Mouse (Mus musculus): Measurements from ENCODE around the gene Zbed4. TPM values are rescaled to one million over a fixed set of nuclear protein-coding genes. Genes with fewer than 3 reads are reported as not detected.
"Not testable (repeated sequence)": the region's sequence is repeated elsewhere in the genome, so short reads cannot be mapped to it uniquely, and the experiment has no call there.

Zbed4 gene
- polyA plus RNA-seq, 1 experiment from 2014 or later, result 35.3 TPM

GRCm38 (mm10) chr15:88724311-88724710, 27.1 kb upstream of the Zbed4 start:
- H3K36me3 ChIP-seq, result peaks cover 92% of the 10 kb centered on the region
- 89% methylated on average over 7 of the region's 7 CpGs for WGBS

DNA sequence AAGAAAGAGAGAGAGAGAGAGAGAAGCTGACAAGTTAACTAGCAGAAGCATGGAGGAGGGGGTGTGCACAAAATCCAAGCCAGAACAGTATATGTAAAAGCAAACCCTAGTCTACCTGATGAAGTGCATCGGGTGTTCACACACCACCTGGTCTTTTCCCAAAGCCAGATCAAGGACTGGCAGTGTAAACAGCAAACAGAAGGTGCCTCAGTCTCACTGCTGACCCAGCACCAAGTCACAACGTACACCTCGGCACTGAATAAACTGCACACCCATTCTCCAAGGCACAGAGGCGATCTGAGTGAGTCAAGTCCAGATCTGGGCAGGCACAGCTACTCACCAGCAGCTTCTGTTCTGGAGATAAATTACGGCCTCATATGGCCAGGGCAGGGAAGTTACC, 26.4 kb upstream of the Zbed4 start:
- no peaks in the 10 kb centered on the region for H3K4me1 ChIP-seq
- no peaks in the 10 kb centered on the region for H3K27me3 ChIP-seq (ENCODE audit: low read depth, poor library complexity, severe bottlenecking)
- peaks cover 92% of the 10 kb centered on the region for H3K36me3 ChIP-seq
- no peaks in the 10 kb centered on the region for H3K9me3 ChIP-seq (replicated peaks)
- no peak overlapping the region for H3K27ac ChIP-seq
- WGBS, result 93% methylated on average over 5 of the region's 5 CpGs
- no peak overlapping the region for H3K4me3 ChIP-seq
- no peak for DNase-seq (ENCODE audit: low spot score)

More at GRCm38 (mm10) chr15:88724311-88724710, 27.1 kb upstream of the Zbed4 start:
- Histone ChIP-seq H3K4me3 (no peak overlapping the region), H3K27me3 (ENCODE audit: low read depth, poor library complexity, severe bottlenecking) (no peaks in the 10 kb centered on the region), H3K4me1 (no peaks in the 10 kb centered on the region), H3K9me3 (replicated peaks) (no peaks in the 10 kb centered on the region), H3K27ac (no peak overlapping the region)
- no peak for DNase-seq (ENCODE audit: low spot score)

DNA sequence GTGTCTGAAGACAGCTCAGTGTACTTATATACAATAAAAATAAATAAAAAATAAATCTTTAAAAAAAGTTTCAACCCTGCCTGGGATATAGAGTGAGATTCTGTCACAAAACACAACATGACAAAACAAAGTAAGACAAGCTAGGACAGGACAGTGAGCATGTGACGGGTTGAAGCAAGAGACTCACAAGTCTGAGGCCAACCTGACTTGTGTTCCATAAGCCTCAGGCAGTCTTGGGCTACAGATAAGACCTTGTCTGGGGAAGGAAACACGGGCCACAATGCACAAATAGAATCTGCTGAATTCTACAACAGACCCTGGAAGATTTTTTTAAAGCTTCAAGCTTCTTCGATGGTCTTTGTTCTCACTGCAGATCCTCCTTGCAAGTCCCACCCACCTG, 24.3 kb upstream of the Zbed4 start:
- no peak for DNase-seq (ENCODE audit: low spot score)
- Histone ChIP-seq H3K4me3 (no peak overlapping the region), H3K27ac (no peak overlapping the region), H3K4me1 (peaks cover 15% of the 10 kb centered on the region), H3K27me3 (ENCODE audit: low read depth, poor library complexity, severe bottlenecking) (no peaks in the 10 kb centered on the region), H3K9me3 (replicated peaks) (no peaks in the 10 kb centered on the region), H3K36me3 (peaks cover 92% of the 10 kb centered on the region)
- 93% methylated on average over 3 of the region's 3 CpGs for WGBS

DNA sequence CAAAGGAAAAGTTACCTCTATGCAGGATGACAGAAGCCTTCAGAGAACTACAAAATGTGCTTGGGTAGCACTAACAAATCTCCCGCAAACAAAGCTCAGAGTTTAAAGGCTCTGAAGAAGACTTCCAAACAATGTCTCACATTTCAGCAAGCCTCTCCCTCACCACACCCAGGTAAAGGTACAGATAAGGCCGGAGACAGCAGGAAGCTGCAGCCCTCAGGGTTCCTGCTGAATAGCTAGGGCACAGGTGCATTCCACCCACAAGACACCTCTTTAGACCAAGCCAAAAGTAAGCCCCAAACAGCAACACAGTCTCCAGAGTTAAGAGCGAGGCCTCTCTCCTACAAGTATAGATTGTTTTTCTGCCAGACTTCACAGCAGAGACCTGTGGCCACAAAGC, 20.7 kb upstream of the Zbed4 start:
- H3K27ac ChIP-seq, result no peak overlapping the region
- no peak overlapping the region for H3K4me3 ChIP-seq
- H3K36me3 ChIP-seq, result peaks cover 59% of the 10 kb centered on the region
- 81% methylated on average over 3 of the region's 3 CpGs for WGBS
- no peaks in the 10 kb centered on the region for H3K9me3 ChIP-seq (replicated peaks)
- DNase-seq (ENCODE audit: low spot score), result no peak
- peaks cover 29% of the 10 kb centered on the region for H3K4me1 ChIP-seq
- H3K27me3 ChIP-seq (ENCODE audit: low read depth, poor library complexity, severe bottlenecking), result no peaks in the 10 kb centered on the region

GRCm38 (mm10) chr15:88732405-88733020, 18.9 kb upstream of the Zbed4 start:
- H3K27ac ChIP-seq, result peak overlapping the region; percentile 98; the same call in 1 of the 2 replicates
- no peak for DNase-seq (ENCODE audit: low spot score)
- no peaks in the 10 kb centered on the region for H3K9me3 ChIP-seq (replicated peaks)
- peaks cover 44% of the 10 kb centered on the region for H3K36me3 ChIP-seq
- H3K27me3 ChIP-seq (ENCODE audit: low read depth, poor library complexity, severe bottlenecking), result no peaks in the 10 kb centered on the region
- H3K4me1 ChIP-seq, result peaks cover 29% of the 10 kb centered on the region
- peak overlapping the region; percentile 99 for H3K4me3 ChIP-seq
- 35% methylated on average over 15 of the region's 15 CpGs for WGBS

DNA sequence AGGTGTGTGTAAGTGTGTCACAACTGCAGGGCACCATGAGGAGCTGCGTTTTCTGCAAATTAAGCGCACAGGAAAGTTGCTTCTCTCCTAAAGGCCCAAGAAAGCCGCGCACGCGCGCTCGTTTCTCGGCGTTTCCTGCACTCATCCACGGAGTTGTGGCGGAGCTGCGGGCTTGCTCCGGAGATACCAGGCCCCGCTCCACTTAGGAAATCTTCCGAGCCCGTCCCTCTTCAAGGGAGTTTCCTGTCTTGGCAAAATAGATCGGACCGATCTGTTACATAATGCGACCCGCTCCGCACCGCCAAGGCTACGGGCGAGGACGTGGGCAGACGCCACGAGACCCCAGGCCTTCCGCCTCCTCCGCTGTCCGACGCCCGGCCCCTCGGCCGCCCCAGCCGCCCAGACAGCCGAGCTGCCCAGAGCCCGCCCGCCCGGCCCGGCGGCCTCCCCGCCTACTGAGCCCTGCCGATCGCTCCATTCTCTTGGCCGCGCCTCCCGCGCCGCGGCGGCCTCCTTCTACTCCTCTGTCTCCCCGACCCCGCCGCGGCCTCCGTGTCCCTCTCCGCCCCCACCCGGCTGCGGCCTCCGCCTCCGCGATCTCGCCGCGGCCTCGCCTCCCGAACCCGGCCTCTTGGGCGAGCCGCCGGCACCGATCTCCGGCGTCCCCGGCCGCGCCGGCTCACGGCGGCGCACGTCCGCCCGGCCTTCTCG, 18.3 kb upstream of the Zbed4 start:
- H3K27me3 ChIP-seq (ENCODE audit: low read depth, poor library complexity, severe bottlenecking), result no peaks in the 10 kb centered on the region
- peak; percentile 68 for DNase-seq (ENCODE audit: low spot score)
- no peaks in the 10 kb centered on the region for H3K9me3 ChIP-seq (replicated peaks)
- H3K27ac ChIP-seq, result peak overlapping the region; percentile 98
- H3K4me3 ChIP-seq, result peak overlapping the region; percentile 99
- H3K4me1 ChIP-seq, result peaks cover 29% of the 10 kb centered on the region
- peaks cover 39% of the 10 kb centered on the region for H3K36me3 ChIP-seq
- under 1% methylated on average over 86 of the region's 86 CpGs for WGBS

DNA sequence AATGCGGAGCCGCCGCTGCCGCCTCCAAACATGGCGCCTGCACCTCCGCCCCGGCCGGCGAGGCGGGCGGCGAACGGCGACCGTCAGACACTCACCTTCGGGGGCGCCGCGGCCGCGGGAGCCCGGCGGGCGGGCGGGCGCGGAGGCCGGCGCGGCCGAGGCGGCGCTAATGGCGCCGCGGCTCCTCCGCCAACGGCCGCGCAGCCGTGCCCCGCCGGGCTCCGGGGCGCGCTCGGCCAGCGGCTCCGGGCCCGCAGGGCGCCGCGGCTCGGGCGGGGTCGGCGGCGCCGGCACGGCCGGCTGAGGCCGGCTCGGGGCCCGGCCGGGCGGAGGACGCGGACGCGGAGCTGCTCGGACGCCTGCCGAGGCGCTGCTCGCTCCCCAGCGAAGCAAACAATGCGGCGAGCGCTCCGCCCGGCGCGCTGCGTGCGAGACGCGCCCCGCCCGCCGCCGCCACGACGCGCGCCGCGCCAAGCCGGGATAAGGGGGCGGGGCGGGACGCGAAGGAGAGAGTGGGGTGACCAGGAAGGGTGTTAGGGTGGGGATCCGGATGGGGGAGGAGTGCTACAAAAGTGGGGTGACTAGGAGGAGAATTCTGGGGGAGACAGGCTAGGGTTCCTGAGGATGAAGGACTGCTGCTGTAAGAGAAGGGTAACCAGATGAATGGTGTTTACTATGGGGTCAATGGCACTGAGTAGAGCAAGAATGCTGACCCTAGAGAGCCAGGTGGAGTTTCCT, 17.5 kb upstream of the Zbed4 start, which contains the start of gene Brd1:
Brd1 (minus strand) TSS at position 400 of the 738 bp plus-strand sequence.
- Histone ChIP-seq H3K4me3 (peak within 1 kb of the TSS; percentile 99), H3K9me3 (replicated peaks) (no peaks in the 10 kb centered on the region), H3K4me1 (peaks cover 29% of the 10 kb centered on the region), H3K36me3 (peaks cover 31% of the 10 kb centered on the region), H3K27me3 (ENCODE audit: low read depth, poor library complexity, severe bottlenecking) (no peaks in the 10 kb centered on the region), H3K27ac (peak within 1 kb of the TSS; percentile 98)
- peak; percentile 83 for DNase-seq (ENCODE audit: low spot score)
- WGBS, result 11% methylated on average over 103 of the region's 103 CpGs

DNA sequence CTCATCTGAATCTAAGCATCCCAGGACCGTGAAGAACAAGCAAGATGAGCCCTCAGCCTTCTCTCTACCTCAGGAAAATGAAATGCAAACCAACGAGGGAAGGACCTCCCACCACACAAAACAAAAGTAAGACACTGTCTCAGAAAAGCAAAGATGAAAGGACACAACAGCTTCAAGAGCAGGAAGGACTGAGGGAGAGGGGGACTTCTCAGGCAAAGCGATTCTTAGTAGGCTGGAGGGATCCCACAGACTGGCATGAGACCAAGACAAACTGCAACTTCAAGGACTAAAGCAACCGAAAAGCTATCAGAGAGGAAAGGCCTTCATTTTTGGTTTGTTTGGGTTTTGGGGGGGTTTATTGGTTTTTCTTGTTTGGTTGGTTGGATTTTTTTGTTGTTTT, 15.3 kb upstream of the Zbed4 start:
- Histone ChIP-seq H3K9me3 (replicated peaks) (no peaks in the 10 kb centered on the region), H3K36me3 (peaks cover 10% of the 10 kb centered on the region), H3K4me3 (no peak overlapping the region), H3K27me3 (ENCODE audit: low read depth, poor library complexity, severe bottlenecking) (no peaks in the 10 kb centered on the region), H3K27ac (no peak overlapping the region), H3K4me1 (peaks cover 24% of the 10 kb centered on the region)
- DNase-seq (ENCODE audit: low spot score), result no peak
- WGBS, result 84% methylated on average over 4 of the region's 4 CpGs

GRCm38 (mm10) chr15:88738466-88738865, 13.0 kb upstream of the Zbed4 start:
- Histone ChIP-seq H3K27me3 (ENCODE audit: low read depth, poor library complexity, severe bottlenecking) (no peaks in the 10 kb centered on the region), H3K27ac (no peak overlapping the region), H3K36me3 (no peaks in the 10 kb centered on the region), H3K9me3 (replicated peaks) (no peaks in the 10 kb centered on the region), H3K4me1 (peaks cover 7% of the 10 kb centered on the region), H3K4me3 (no peak overlapping the region)
- WGBS, result 82% methylated on average over 2 of the region's 2 CpGs
- no peak for DNase-seq (ENCODE audit: low spot score)

DNA sequence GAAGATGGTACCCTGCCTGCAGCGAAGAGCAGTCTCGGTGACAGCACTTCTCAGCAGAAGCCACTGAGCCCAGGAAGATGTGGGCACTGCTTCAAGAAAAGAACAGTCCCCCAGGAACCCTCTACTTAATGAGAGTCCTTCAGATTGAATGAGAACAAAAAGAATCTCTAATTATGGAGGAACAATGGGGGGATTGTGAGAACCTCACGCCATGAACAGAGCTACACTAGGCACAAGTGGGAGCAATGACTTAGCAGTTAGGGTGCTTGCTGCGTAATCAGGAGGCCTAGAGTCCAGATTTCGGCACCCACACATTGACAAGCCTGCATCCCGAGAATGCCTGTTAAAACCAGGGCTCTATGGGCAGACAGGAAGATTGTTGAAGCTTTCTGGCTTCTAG, 10.1 kb upstream of the Zbed4 start:
- Histone ChIP-seq H3K4me3 (no peak overlapping the region), H3K36me3 (no peaks in the 10 kb centered on the region), H3K4me1 (no peaks in the 10 kb centered on the region), H3K27ac (no peak overlapping the region), H3K27me3 (ENCODE audit: low read depth, poor library complexity, severe bottlenecking) (no peaks in the 10 kb centered on the region), H3K9me3 (replicated peaks) (no peaks in the 10 kb centered on the region)
- DNase-seq (ENCODE audit: low spot score), result no peak
- 85% methylated on average over 6 of the region's 6 CpGs for WGBS

GRCm38 (mm10) chr15:88743371-88743770, 8.1 kb upstream of the Zbed4 start:
- H3K4me1 ChIP-seq; H3K36me3 ChIP-seq; H3K27me3 ChIP-seq (ENCODE audit: low read depth, poor library complexity, severe bottlenecking); H3K4me3 ChIP-seq; DNase-seq (ENCODE audit: low spot score); H3K9me3 ChIP-seq (replicated peaks); H3K27ac ChIP-seq: not testable (repeated sequence)
- 90% methylated on average over 5 of the region's 5 CpGs for WGBS

DNA sequence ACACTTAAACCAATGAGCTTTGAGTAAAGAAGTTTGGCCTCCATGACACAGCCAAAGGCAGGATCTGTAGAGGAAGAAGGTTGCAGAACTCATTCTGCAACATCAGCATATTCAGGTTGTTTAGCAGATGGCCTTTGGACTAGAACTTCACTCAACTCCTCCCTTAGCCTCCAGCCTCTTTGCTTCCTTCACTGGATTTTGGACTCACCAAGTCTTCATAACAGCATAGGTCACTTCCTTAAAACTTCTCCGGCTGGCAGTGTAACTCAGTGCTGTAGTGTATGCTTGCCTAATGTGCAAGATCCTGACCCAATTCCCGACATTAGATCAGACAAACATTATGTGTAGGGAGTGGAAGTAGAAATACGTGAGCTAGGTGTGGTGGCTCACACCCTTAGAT, 6.1 kb upstream of the Zbed4 start:
- no peaks in the 10 kb centered on the region for H3K9me3 ChIP-seq (replicated peaks)
- no peak for DNase-seq (ENCODE audit: low spot score)
- 90% methylated on average over 3 of the region's 3 CpGs for WGBS
- no peak overlapping the region for H3K4me3 ChIP-seq
- peaks cover 1% of the 10 kb centered on the region for H3K4me1 ChIP-seq
- no peak overlapping the region for H3K27ac ChIP-seq
- no peaks in the 10 kb centered on the region for H3K27me3 ChIP-seq (ENCODE audit: low read depth, poor library complexity, severe bottlenecking)
- H3K36me3 ChIP-seq, result no peaks in the 10 kb centered on the region

- Histone ChIP-seq H3K27me3 (ENCODE audit: low read depth, poor library complexity, severe bottlenecking) (no peaks in the 10 kb centered on the region), H3K4me1 (peaks cover 7% of the 10 kb centered on the region), H3K27ac (no peak overlapping the region), H3K9me3 (replicated peaks) (no peaks in the 10 kb centered on the region), H3K36me3 (no peaks in the 10 kb centered on the region), H3K4me3 (no peak overlapping the region)
- no peak for DNase-seq (ENCODE audit: low spot score)
- WGBS, result 56% methylated on average over 3 of the region's 3 CpGs
Observed at GRCm38 (mm10) chr15:88745926-88746325, 5.5 kb upstream of the Zbed4 start.
